Mouse (Mus musculus): ENCODE results near the gene Fndc5. TPM values are rescaled to one million over a fixed set of nuclear protein-coding genes. Genes with fewer than 3 reads are reported as not detected.

Gene Fndc5
- polyA plus RNA-seq (2014; fragmentation: Nextera tagmentation; extraction: Ambion mirVana): 11.9 and 13.7 TPM in 2 replicates

GRCm38 (mm10) chr4:129136579-129137391, at the start of gene Fndc5:
Gene Fndc5 (plus strand): TSS chr4:129136999.
- H3K4me3 ChIP-seq (ENCODE audit: control insufficient read depth in 1 of 2, insufficient read depth in 1 of 2, low read depth in 1 of 2, low read length in 2 of 2): peak within 1 kb of the TSS; percentile 51 to 53
- H3K4me2 ChIP-seq (ENCODE audit: low read length): peak within 1 kb of the TSS; percentile 94
- H3K36me3 ChIP-seq (ENCODE audit: control insufficient read depth, insufficient read depth, low read length): no peaks in the 10 kb centered on the region
- H3K27ac ChIP-seq (replicated peaks in 1 of 2; ENCODE audit: control insufficient read depth in 1 of 2, insufficient read depth in 1 of 2, low read depth in 2 of 2, low read length in 2 of 2): no peak within 1 kb of the TSS
- H3K4me1 ChIP-seq (ENCODE audit: control insufficient read depth in 2 of 2, insufficient read depth in 2 of 2, low read length in 2 of 2): peaks cover 27 to 29% of the 10 kb centered on the region in 2 experiments
- under 1% methylated on average over 39 of the region's 80 CpGs for WGBS
- ATAC-seq (ENCODE audit: insufficient number of reproducible peaks, insufficient read depth, low FRiP score, low read depth): no peak
- no peaks in the 10 kb centered on the region for H3K9me3 ChIP-seq (ENCODE audit: control insufficient read depth, low read length)
- peaks cover 14% of the 10 kb centered on the region for H3K27me3 ChIP-seq (ENCODE audit: control insufficient read depth, insufficient read depth, low read length)
- H3K9ac ChIP-seq (ENCODE audit: low read length): peak within 1 kb of the TSS; percentile 76

- Histone ChIP-seq H3K9ac (ENCODE audit: low read length) (no peak overlapping the region), H3K27me3 (ENCODE audit: control insufficient read depth, insufficient read depth, low read length) (no peaks in the 10 kb centered on the region), H3K4me2 (ENCODE audit: low read length) (no peak overlapping the region), H3K4me1 (ENCODE audit: control insufficient read depth in 2 of 2, insufficient read depth in 2 of 2, low read length in 2 of 2) (no peaks in the 10 kb centered on the region), H3K27ac (replicated peaks in 1 of 2; ENCODE audit: control insufficient read depth in 1 of 2, insufficient read depth in 1 of 2, low read depth in 2 of 2, low read length in 2 of 2) (no peak overlapping the region), H3K4me3 (ENCODE audit: control insufficient read depth in 1 of 2, insufficient read depth in 1 of 2, low read depth in 1 of 2, low read length in 2 of 2) (no peak overlapping the region), H3K9me3 (ENCODE audit: control insufficient read depth, low read length) (no peaks in the 10 kb centered on the region), H3K36me3 (ENCODE audit: control insufficient read depth, insufficient read depth, low read length) (peaks cover 25% of the 10 kb centered on the region)
- WGBS: 43% methylated on average over 5 of the region's 5 CpGs
- ATAC-seq (ENCODE audit: insufficient number of reproducible peaks, insufficient read depth, low FRiP score, low read depth): no peak
Measured at GRCm38 (mm10) chr4:129087850-129088249, 48.9 kb upstream of the Fndc5 start.

GRCm38 (mm10) chr4:129095276-129095675, 41.5 kb upstream of the Fndc5 start:
- WGBS: 27% methylated on average over 15 of the region's 15 CpGs
- Histone ChIP-seq H3K27me3 (ENCODE audit: control insufficient read depth, insufficient read depth, low read length) (peaks cover 18% of the 10 kb centered on the region), H3K4me2 (ENCODE audit: low read length) (no peak overlapping the region), H3K36me3 (ENCODE audit: control insufficient read depth, insufficient read depth, low read length) (no peaks in the 10 kb centered on the region), H3K27ac (replicated peaks in 1 of 2; ENCODE audit: control insufficient read depth in 1 of 2, insufficient read depth in 1 of 2, low read depth in 2 of 2, low read length in 2 of 2) (no peak overlapping the region), H3K4me1 (ENCODE audit: control insufficient read depth in 2 of 2, insufficient read depth in 2 of 2, low read length in 2 of 2) (no peaks in the 10 kb centered on the region), H3K9me3 (ENCODE audit: control insufficient read depth, low read length) (no peaks in the 10 kb centered on the region), H3K9ac (ENCODE audit: low read length) (no peak overlapping the region), H3K4me3 (ENCODE audit: control insufficient read depth in 1 of 2, insufficient read depth in 1 of 2, low read depth in 1 of 2, low read length in 2 of 2) (no peak overlapping the region)
- no peak for ATAC-seq (ENCODE audit: insufficient number of reproducible peaks, insufficient read depth, low FRiP score, low read depth)

GRCm38 (mm10) chr4:129097006-129097405, 39.8 kb upstream of the Fndc5 start:
- no peak for ATAC-seq (ENCODE audit: insufficient number of reproducible peaks, insufficient read depth, low FRiP score, low read depth)
- Histone ChIP-seq H3K9ac (ENCODE audit: low read length) (no peak overlapping the region), H3K4me1 (ENCODE audit: control insufficient read depth in 2 of 2, insufficient read depth in 2 of 2, low read length in 2 of 2) (no peaks in the 10 kb centered on the region), H3K4me2 (ENCODE audit: low read length) (no peak overlapping the region), H3K4me3 (ENCODE audit: control insufficient read depth in 1 of 2, insufficient read depth in 1 of 2, low read depth in 1 of 2, low read length in 2 of 2) (no peak overlapping the region), H3K27me3 (ENCODE audit: control insufficient read depth, insufficient read depth, low read length) (peaks cover 24% of the 10 kb centered on the region), H3K36me3 (ENCODE audit: control insufficient read depth, insufficient read depth, low read length) (no peaks in the 10 kb centered on the region), H3K9me3 (ENCODE audit: control insufficient read depth, low read length) (no peaks in the 10 kb centered on the region), H3K27ac (replicated peaks in 1 of 2; ENCODE audit: control insufficient read depth in 1 of 2, insufficient read depth in 1 of 2, low read depth in 2 of 2, low read length in 2 of 2) (no peak overlapping the region)
- WGBS: 71% methylated on average over 7 of the region's 7 CpGs

- H3K27me3 ChIP-seq (ENCODE audit: control insufficient read depth, insufficient read depth, low read length): peaks cover 46% of the 10 kb centered on the region
- H3K4me3 ChIP-seq (ENCODE audit: control insufficient read depth in 1 of 2, insufficient read depth in 1 of 2, low read depth in 1 of 2, low read length in 2 of 2): no peak overlapping the region
- no peaks in the 10 kb centered on the region for H3K36me3 ChIP-seq (ENCODE audit: control insufficient read depth, insufficient read depth, low read length)
- H3K9ac ChIP-seq (ENCODE audit: low read length): no peak overlapping the region
- ATAC-seq (ENCODE audit: insufficient number of reproducible peaks, insufficient read depth, low FRiP score, low read depth): no peak
- 56% methylated on average over 14 of the region's 14 CpGs for WGBS
- H3K4me2 ChIP-seq (ENCODE audit: low read length): no peak overlapping the region
- H3K4me1 ChIP-seq (ENCODE audit: control insufficient read depth in 2 of 2, insufficient read depth in 2 of 2, low read length in 2 of 2): peaks cover 0 to 4% of the 10 kb centered on the region in 2 experiments; a peak in 1 of 4 replicates
- no peak overlapping the region for H3K27ac ChIP-seq (replicated peaks in 1 of 2; ENCODE audit: control insufficient read depth in 1 of 2, insufficient read depth in 1 of 2, low read depth in 2 of 2, low read length in 2 of 2)
- H3K9me3 ChIP-seq (ENCODE audit: control insufficient read depth, low read length): no peaks in the 10 kb centered on the region
Measured at GRCm38 (mm10) chr4:129102133-129102829, 34.5 kb upstream of the Fndc5 start.

- Histone ChIP-seq H3K4me1 (ENCODE audit: control insufficient read depth in 2 of 2, insufficient read depth in 2 of 2, low read length in 2 of 2) (peaks cover 0 to 4% of the 10 kb centered on the region in 2 experiments; a peak in 1 of 4 replicates), H3K4me3 (ENCODE audit: control insufficient read depth in 1 of 2, insufficient read depth in 1 of 2, low read depth in 1 of 2, low read length in 2 of 2) (peak within 1 kb of the TSS in 1 of 2 experiments; percentile 24; a peak in 1 of 4 replicates), H3K36me3 (ENCODE audit: control insufficient read depth, insufficient read depth, low read length) (no peaks in the 10 kb centered on the region), H3K4me2 (ENCODE audit: low read length) (peak within 1 kb of the TSS; percentile 53), H3K27ac (replicated peaks in 1 of 2; ENCODE audit: control insufficient read depth in 1 of 2, insufficient read depth in 1 of 2, low read depth in 2 of 2, low read length in 2 of 2) (no peak within 1 kb of the TSS), H3K9ac (ENCODE audit: low read length) (no peak within 1 kb of the TSS), H3K27me3 (ENCODE audit: control insufficient read depth, insufficient read depth, low read length) (peaks cover 51% of the 10 kb centered on the region), H3K9me3 (ENCODE audit: control insufficient read depth, low read length) (no peaks in the 10 kb centered on the region)
- 1% methylated on average over 40 of the region's 40 CpGs for WGBS
- ATAC-seq (ENCODE audit: insufficient number of reproducible peaks, insufficient read depth, low FRiP score, low read depth): no peak
Measured at GRCm38 (mm10) chr4:129105356-129105755, 31.4 kb upstream of the Fndc5 start, which contains the start of gene Tmem54. Gene Tmem54 (plus strand): TSS chr4:129105548.

GRCm38 (mm10) chr4:129106073-129106472, 30.7 kb upstream of the Fndc5 start:
- no peak overlapping the region for H3K4me2 ChIP-seq (ENCODE audit: low read length)
- no peak overlapping the region for H3K27ac ChIP-seq (replicated peaks in 1 of 2; ENCODE audit: control insufficient read depth in 1 of 2, insufficient read depth in 1 of 2, low read depth in 2 of 2, low read length in 2 of 2)
- no peak overlapping the region for H3K4me3 ChIP-seq (ENCODE audit: control insufficient read depth in 1 of 2, insufficient read depth in 1 of 2, low read depth in 1 of 2, low read length in 2 of 2)
- H3K9ac ChIP-seq (ENCODE audit: low read length): no peak overlapping the region
- H3K36me3 ChIP-seq (ENCODE audit: control insufficient read depth, insufficient read depth, low read length): no peaks in the 10 kb centered on the region
- no peak for ATAC-seq (ENCODE audit: insufficient number of reproducible peaks, insufficient read depth, low FRiP score, low read depth)
- H3K4me1 ChIP-seq (ENCODE audit: control insufficient read depth in 2 of 2, insufficient read depth in 2 of 2, low read length in 2 of 2): peaks cover 0 to 4% of the 10 kb centered on the region in 2 experiments; a peak in 1 of 4 replicates
- 23% methylated on average over 9 of the region's 9 CpGs for WGBS
- peaks cover 45% of the 10 kb centered on the region for H3K27me3 ChIP-seq (ENCODE audit: control insufficient read depth, insufficient read depth, low read length)
- H3K9me3 ChIP-seq (ENCODE audit: control insufficient read depth, low read length): no peaks in the 10 kb centered on the region

Data from heart, embryonic 14.5 days (tissue).